Mouse (Mus musculus) megakaryocyte, adult 5-6 weeks (primary cell): ENCODE measurements around the gene Hsd17b1. TPM values are rescaled to one million over a fixed set of nuclear protein-coding genes. Genes with fewer than 3 reads are reported as not detected.

ENCODE experiments used
- ATAC-seq: 2 replicates; pipeline ENCODE4 v1.8.0; 2016; ENCODE audit warnings: mild to moderate bottlenecking, inconsistent platforms; ENCODE audit not compliant: poor library complexity, severe bottlenecking
- total RNA-seq, 2 experiments: library from RNA; stranded (forward) in 1 of 2; stranded (reverse) in 1 of 2; fragments of 153-499, 151-499 nt in 1 of 2; fragments of 221-1000, 200-1000 nt in 1 of 2; gene quantifications; 2 replicates each; pipeline versions ENCODE4 v1.2.3 to v1.2.4; 2015 to 2017

The Hsd17b1 gene
- total RNA-seq, 2 experiments from 2014 or later: 0.29 to 0.45 TPM

- ATAC-seq: no peak
These were observed 6.6 kb downstream of the Hsd17b1 start for GRCm38 (mm10) chr11:101084811-101085210.

GRCm38 (mm10) chr11:101085617-101086322, 7.6 kb downstream of the Hsd17b1 start:
- ATAC-seq: no peak

DNA sequence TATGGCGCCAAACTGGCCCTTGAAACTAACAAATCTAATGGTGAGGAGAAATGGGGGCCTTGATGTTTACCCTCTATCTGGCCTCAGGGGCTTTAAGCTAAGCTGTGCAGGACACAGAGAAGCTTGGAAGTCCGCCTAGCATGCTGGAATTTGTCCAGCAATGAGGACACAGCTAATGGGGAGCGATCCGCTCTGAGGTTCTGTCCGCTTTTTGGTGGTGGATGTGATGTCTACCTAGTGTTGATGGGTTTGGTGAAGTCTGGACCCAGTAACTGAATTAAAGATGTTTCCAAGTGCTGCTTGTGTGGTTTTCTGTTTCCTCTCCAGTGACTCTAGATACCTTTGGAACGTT, 8.1 kb downstream of the Hsd17b1 start:
- no peak for ATAC-seq

DNA sequence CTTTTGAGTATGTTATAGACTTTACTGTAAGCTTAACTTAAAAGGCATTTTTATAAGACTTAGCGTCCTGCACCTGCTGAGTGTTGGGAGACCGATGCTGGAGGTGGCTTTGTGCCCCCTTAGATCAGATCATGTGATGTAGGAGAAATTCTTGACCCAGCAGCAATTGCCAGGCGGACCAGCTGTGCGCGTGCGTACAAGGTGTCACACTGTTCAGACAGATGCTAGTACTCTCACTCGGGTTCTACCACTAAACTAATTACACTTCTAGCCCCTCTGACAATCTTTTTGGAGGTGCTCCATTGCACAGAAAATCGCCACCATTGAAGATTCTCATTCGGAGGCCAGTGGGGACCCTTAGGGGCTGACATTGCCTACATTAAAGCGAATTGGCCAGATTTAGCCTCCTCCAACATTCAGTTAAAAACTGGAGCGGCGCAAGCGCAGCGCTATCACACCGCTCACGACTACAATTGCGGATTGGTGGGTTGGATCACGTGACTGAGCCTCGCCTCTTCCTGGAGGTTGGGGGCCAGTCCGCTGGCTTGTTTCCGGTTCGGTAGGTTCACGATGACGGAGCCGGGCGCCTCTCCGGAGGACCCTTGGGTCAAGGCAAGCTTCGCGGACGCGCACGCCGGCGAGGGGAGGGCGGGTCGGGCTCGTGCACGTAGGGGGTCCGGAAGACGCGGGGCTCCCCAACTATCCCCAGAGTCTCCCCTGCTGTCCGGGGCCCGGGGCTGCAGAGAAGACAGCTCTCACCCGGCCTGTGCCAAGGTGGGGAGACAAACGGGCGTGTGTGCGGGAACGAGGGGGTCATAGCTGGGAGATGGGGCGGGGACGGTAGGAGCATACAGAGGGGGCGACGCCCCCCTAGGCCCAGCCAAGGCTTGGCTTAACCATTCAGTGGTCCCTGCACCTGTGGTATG, 8.8 kb downstream of the Hsd17b1 start, which contains the start of gene Mlx:
Mlx (plus strand) TSS at position 522 of the 926 bp plus-strand sequence.
- peak; percentile 70 for ATAC-seq

DNA sequence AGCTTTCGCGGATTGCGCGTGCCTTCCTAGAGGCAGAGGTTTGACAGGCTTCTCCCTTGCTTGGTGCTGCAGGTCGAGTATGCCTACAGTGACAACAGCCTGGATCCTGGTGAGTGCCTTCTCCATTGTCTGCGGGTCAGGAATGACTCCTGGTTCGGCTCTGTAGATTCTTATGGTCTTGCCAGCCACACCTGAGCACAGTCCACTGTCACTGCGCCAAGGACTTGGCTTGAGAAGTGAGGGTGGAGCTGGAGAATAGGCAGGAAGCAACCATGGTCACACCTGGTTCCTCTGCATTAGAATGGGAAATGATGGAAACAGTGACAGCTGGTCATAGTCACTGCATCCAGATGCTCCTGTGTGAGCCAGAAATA, 9.5 kb downstream of the Hsd17b1 start:
- no peak for ATAC-seq

GRCm38 (mm10) chr11:101089931-101090330, 11.7 kb downstream of the Hsd17b1 start:
- ATAC-seq: no peak

- ATAC-seq: peak; percentile 16
These were observed 16.7 kb downstream of the Hsd17b1 start for GRCm38 (mm10) chr11:101094930-101095313.

DNA sequence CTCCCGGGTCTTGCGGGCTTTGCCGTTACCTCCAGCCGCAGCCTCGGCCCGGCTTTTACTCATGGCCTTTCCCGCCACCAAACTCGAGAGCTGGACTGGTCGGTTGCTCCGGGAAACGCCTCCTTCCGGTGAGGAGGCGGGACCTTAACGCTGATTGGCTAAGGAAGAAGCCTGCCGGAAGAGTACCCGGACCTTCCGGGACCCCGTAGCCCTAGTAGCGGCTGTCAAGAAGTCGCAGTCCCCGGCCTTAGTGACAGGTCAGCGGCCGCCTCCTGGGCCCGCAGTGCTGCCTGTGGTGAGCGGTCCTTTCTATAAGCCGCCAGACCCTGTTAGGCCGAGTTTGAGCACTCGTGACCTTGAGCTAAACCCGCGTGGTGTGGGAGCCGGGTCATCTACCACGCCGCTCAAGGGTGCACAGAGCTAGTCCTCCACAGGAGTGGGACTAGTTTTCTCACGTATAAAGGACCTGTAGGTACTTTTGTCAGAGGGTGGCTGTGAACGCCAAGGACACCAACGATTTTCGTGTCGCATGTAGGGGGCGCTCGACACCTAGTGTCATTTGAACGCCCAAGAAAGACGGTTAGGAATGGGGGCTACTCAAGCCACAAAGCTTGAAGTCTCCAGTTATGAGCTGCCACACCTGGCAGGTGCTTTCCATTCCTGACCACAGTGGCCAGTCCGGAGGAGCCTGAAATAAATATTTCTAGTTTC, 17.3 kb downstream of the Hsd17b1 start, which contains the start of gene Psmc3ip:
Psmc3ip (minus strand) TSS at position 123 of the 711 bp plus-strand sequence.
- peak; percentile 100 for ATAC-seq

DNA sequence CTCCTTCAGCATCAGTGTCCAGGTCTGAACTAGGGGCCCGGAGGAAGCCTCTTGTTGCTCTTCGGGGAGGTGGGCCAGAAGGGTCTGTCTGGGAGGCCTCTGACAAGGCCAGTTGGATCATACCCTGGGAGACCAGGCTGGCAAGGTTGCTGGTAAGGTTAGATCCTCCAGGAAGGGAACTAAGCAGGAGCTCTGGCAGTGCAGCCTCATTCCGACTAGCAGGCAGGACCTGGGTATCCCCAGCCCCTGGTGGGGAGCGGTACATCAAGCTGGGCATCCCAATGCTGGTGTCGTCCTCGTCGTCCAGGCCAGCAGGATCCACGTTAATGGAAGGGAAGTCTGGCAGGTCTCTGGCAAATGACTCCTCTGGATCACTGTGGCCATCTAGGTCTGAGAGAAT, 20.0 kb downstream of the Hsd17b1 start:
- no peak for ATAC-seq

- ATAC-seq: no peak
These were observed 24.8 kb downstream of the Hsd17b1 start for GRCm38 (mm10) chr11:101103011-101103410.

DNA sequence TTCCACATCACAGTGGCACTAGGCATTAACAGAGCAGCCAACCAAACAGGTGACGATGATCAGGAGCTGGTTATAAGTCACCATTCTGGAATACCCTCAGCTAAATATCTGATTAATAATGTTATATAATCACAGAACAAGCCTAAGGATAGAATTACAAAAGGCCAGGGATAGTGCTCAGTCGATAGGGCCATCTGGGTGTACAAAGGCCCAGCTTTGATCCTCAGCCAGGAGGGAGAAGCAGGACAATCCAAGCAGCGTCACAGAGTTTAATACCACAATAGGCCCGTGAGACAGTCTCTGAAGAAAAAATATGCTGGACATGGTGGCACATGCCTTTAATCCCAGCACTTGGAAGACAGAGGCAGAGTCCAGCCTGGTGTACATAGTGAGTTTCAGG, 31.1 kb downstream of the Hsd17b1 start:
- no peak for ATAC-seq

DNA sequence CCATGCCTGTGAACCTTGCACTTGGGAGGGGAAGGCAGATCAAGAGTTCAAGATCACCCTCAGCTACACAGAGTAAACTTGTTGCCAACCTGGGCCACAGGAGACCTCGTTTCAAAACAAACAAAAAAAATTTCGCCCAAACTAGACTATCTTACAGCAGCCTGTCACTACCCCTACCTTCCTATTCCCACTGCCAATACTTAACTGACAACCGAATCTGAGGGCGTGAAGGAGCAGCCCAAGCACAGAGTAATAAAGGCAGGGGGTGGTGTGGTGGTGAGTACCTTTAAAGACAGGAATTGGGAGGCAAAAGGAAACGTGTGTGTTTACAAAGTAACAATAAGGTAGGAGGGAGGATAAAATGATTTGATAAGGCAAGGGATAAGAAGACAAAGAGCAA, 32.5 kb downstream of the Hsd17b1 start:
- no peak for ATAC-seq

GRCm38 (mm10) chr11:101111178-101111577, 33.0 kb downstream of the Hsd17b1 start:
- no peak for ATAC-seq

DNA sequence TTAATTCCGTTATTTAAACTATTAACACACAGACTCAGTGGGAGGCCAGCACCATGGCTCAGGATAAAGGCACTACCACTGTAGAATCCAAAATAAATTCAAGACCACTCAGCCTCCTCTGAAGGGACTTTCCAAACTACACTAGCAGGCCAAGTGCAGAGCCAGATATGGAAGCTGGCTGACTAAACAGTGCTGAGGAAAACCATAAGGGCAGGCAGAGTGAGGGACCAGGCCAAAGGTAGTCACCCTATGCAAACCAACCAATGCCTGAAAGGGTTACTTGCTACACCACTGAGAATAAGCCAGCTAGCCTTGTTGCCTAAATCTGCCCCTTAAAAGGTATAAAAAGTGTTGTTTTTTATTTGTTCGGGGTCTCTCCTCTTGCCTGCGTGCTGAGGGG, 34.0 kb downstream of the Hsd17b1 start:
- ATAC-seq: no peak

DNA sequence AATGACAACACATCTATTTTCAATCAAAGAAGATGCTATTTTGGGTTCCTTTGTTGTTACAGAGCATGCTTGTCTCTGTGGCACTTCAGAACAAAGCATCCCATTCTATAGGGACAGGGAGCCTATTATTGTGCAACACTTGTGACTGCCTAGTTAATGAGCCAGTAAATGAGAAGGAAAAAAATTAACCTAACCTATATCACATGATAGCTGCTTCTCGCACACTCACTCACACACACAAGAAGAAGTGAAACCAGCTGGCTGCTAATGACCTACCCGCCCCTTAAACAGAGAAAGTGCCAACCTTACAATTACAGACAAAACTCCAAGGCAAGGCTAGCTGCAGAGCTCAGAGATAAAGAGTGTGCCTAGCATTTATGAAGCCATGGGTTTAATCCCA, 37.4 kb downstream of the Hsd17b1 start:
- peak; percentile 22; the same call in 1 of the 2 replicates for ATAC-seq

DNA sequence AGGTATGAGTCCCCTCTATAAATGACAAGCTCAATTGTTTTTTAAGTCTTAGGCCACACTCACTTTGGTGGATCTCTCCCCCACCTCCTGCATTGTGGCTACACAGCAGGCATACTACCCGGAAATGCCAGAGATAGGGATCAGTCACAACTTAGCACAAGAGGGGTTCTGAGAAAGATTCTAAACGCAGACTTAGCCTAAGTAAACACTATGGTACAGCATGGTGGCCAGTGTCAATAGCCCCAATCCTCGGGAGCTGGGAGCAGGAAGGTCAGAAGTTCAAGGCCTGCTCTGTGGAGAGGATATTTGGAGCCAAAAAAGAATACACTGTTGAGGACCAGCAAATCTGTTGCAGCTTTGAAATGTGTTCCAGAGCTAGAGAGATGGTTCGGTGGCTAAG, 39.9 kb downstream of the Hsd17b1 start:
- ATAC-seq: no peak

DNA sequence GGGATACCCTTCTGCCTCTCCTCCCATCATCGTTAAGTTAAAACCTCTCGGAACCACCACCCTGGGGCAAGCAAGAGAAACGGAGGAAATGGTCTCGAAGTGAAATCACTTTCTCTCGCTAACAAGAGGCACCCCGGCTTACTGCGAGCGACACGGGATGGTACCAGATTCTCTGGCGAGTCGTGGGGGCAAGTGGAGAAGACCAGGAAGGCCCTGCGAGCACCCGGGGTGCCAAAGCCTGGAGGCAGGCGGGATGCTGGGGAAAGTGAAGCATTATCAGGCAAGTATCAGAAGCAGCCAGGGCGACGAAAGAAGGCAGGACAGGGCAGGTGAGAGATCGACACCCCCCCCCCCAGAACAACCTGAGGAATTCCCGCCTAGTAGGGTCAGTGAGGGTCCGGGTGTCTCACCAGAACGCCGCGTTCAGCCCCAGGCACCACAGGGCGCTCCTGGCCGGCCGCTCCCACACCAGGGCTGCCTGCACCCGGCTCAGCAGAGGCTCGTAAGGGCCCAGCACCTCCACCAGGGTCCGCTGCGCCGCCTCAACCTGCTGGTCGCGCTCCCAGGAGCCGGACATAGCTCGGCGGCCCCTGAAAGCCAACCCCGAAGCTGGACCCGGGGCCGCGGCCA, 41.0 kb downstream of the Hsd17b1 start:
- peak; percentile 62 for ATAC-seq

DNA sequence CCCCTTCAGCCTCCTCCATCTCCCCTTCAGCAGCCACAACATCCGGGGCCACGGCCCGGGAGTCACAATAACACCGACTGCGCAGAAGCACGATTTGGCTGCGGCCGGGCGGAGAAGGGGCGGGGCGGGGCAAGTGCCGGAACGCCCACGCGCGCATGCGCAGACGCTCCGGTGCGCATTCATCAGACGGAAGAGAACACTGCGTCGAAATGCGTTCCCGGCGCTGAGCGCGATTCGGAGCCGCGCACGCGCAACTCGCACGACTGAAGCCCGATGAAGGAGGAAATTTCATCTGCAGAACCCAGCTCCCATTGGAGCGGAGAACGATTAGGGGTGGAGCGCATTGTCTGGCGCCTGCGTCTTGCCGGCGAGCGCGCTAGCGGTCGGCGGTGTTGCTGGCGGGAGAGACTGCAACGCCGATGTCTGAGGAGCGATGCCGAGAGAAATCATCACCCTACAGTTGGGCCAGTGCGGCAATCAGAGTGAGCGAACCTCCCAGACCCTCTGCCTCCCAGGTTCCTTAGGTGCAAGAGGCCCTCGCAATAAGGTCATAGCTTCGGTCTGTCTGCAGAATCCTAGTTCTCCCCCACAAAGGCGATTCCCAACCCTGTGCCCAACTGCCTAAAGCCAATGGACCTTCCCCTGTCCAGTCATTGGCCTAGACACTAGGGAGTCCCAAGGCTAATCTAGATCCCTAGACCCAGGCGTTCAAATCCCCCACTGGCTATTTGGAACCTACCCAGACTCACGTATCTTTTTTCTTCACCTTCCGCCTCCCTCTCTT, 41.7 kb downstream of the Hsd17b1 start, which contains the start of the genes Retreg3 and Tubg1:
Retreg3 (minus strand) TSS at position 133 of the 784 bp plus-strand sequence.
Tubg1 (plus strand) TSS at position 178 of the 784 bp plus-strand sequence.
- peak; percentile 85 for ATAC-seq

DNA sequence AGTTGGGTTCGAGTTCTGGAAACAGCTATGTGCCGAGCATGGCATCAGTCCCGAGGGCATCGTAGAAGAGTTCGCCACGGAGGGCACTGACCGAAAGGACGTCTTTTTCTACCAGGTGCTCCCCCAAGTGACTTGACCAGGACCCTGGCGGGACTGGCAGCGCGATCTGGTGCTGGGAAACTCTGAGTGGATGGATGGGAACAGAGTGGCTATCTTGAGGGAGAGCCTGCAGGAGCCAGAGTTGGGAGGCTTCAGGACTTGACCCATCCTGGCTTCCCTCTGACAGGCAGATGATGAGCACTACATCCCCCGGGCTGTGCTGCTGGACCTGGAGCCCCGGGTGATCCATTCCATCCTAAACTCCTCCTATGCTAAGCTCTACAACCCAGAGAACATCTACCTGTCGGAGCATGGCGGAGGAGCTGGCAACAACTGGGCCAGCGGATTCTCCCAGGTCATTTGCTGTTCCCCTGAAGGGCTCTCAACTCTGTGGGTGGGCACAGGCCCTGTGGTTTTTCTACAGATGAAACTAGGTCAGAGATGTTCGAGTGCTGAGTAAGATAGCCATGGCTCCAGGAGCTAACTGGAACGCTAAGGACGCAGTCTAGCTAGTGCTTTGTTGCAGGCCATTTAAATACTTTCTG, 42.5 kb downstream of the Hsd17b1 start:
- ATAC-seq: no peak
